Mouse (Mus musculus) forebrain, postnatal 0 days (tissue): Measurements from ENCODE around the gene Vars. TPM values are rescaled to one million over a fixed set of nuclear protein-coding genes. Genes with fewer than 3 reads are reported as not detected.
A peak's percentile ranks its signal among the peaks of the same experiment; 100 is the strongest.
"Not testable (repeated sequence)": the region's sequence is repeated elsewhere in the genome, so short reads cannot be mapped to it uniquely, and the experiment has no call there.

Experiments used
- ATAC-seq: fragments of 200-750 bp; cut with Nextera tagmentation; 2 replicates; pipeline ENCODE4 v1.8.0; 2017; ENCODE audit warnings: mild to moderate bottlenecking, moderate library complexity
- DNase-seq: peaks from one replicate; pipeline ENCODE4 v3.0.0-alpha.2; 2015
- H3K27ac ChIP-seq: fragments of 300-500 bp; sonication (generic); 2 replicates; pipeline ENCODE4 v1.5.1; 2014; ENCODE audit warnings: low read depth, mild to moderate bottlenecking, antibody characterized with exemption, low read length, moderate library complexity, mixed read lengths
- H3K27me3 ChIP-seq: fragments of 300-500 bp; sonication (generic); 2 replicates; pipeline ENCODE4 v1.6.1; 2014; ENCODE audit warnings: mild to moderate bottlenecking, low read length, mixed read lengths; ENCODE audit not compliant: insufficient read depth
- H3K36me3 ChIP-seq: fragments of 300-500 bp; sonication (generic); 2 replicates; pipeline ENCODE4 v1.6.1; 2014; ENCODE audit warnings: mild to moderate bottlenecking, moderate library complexity; ENCODE audit not compliant: insufficient read depth
- H3K4me1 ChIP-seq: fragments of 300-500 bp; sonication (generic); 2 replicates; pipeline ENCODE4 v1.6.1; 2014; ENCODE audit warnings: antibody characterized with exemption; ENCODE audit not compliant: insufficient read depth
- H3K4me2 ChIP-seq: fragments of 300-500 bp; sonication (generic); 2 replicates; pipeline ENCODE4 v1.6.1; 2014; ENCODE audit warnings: low read depth, mild to moderate bottlenecking, moderate library complexity
- H3K4me3 ChIP-seq: fragments of 300-500 bp; sonication (generic); 2 replicates; pipeline ENCODE4 v1.5.1; 2014; ENCODE audit warnings: low read depth, low read length, mixed read lengths
- H3K9ac ChIP-seq: fragments of 300-500 bp; sonication (generic); 2 replicates; pipeline ENCODE4 v1.6.1; 2014; ENCODE audit warnings: mild to moderate bottlenecking
- H3K9me3 ChIP-seq: fragments of 300-500 bp; sonication (generic); 2 replicates; pipeline ENCODE4 v1.6.1; 2016; ENCODE audit warnings: low read length
- CTCF ChIP-seq: sonication (generic); IDR thresholded peaks from 2 replicates; pipeline ENCODE4 v1.5.1; 2016; ENCODE audit warnings: antibody characterized with exemption, control low read depth, low read depth
- WGBS: fragments of 180-500 bp; shearing (Covaris S2); extraction: QIAGEN DNeasy Blood & Tissue Kit; methylation state at CpG from one replicate; pipeline ENCODE4 v1.1.7; 2014; 5-methylcytosine and 5-hydroxymethylcytosine counted together
- polyA plus RNA-seq: library from polyadenylated mRNA; unstranded; fragments of >200 nt; fragmentation: Nextera tagmentation; extraction: Ambion mirVana; gene quantifications from 2 replicates; pipeline ENCODE4 v1.2.1, GENCODE M21; 2015
- total RNA-seq: library from RNA; depleted of rRNA; stranded (reverse); fragments of >200 nt; gene quantifications from 2 replicates; pipeline ENCODE4 v1.2.3, GENCODE M21; 2014

Vars gene
- total and polyA plus RNA-seq, 2 experiments from 2014 or later: 45.4 to 93.4 TPM

- Histone ChIP-seq H3K4me3 (no peak overlapping the region), H3K9ac (no peak overlapping the region), H3K9me3 (no peaks in the 10 kb centered on the region), H3K36me3 (peaks cover 16% of the 10 kb centered on the region), H3K27ac (no peak overlapping the region), H3K4me2 (no peak overlapping the region), H3K27me3 (no peaks in the 10 kb centered on the region), H3K4me1 (peaks cover 6% of the 10 kb centered on the region)
- TF ChIP-seq CTCF: peak; percentile 71
- WGBS: 74% methylated on average over 2 of the region's 2 CpGs
- ATAC-seq (no peak), DNase-seq (peak; percentile 17)
Measured at GRCm38 (mm10) chr17:34984218-34984617, 16.6 kb upstream of the Vars start.

DNA sequence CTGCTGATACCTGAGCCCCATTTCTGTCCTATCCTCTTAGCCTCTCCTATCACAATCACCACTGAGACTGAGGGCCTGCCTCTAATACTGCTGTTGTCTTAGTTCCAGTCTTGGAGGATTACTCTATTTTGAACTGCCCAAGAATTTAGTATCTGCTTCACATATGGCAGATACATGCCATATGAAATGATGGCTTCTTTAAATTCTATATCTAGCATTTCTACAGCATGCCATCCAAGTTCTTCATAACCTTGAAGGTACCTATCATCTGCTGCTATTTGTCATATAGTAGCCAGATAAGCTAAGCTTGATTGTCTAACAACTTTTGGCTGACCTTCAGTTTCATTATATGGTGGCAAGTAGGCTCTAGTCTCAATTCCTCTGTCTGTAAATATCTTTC is 6.0 kb upstream of the Vars start:
- peaks cover 4% of the 10 kb centered on the region; the same call in 1 of the 2 replicates for H3K36me3 ChIP-seq
- no peaks in the 10 kb centered on the region for H3K4me1 ChIP-seq
- TF ChIP-seq CTCF: no peak
- no peak overlapping the region for H3K9ac ChIP-seq
- DNase-seq (no peak), ATAC-seq (no peak)
- H3K27me3 ChIP-seq: no peaks in the 10 kb centered on the region
- no peak overlapping the region for H3K4me2 ChIP-seq
- H3K4me3 ChIP-seq: no peak overlapping the region
- no peaks in the 10 kb centered on the region for H3K9me3 ChIP-seq
- no peak overlapping the region for H3K27ac ChIP-seq

DNA sequence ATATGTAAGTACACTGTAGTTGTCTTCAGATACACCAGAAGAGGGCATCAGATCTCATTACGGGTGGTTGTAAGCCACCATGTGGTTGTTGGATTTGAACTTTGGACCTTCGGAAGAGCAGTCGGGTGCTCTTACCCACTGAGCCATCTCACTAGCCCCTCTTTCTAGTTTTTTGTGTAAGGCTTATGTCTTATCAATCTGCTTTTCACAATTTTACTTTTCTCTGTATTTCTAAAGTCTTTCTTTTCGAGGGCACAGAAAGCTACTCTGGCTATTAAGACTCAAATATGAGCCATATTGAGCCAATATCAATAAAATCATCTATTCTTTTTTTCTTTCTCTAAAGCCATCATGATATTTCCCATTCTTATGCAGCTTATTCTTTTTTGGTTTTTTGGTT is 5.6 kb upstream of the Vars start:
- H3K4me2 ChIP-seq, H3K4me1 ChIP-seq, H3K27me3 ChIP-seq, H3K9ac ChIP-seq, H3K9me3 ChIP-seq, H3K27ac ChIP-seq, H3K4me3 ChIP-seq, ATAC-seq, DNase-seq, H3K36me3 ChIP-seq: not testable (repeated sequence)
- 90% methylated on average over 4 of the region's 4 CpGs for WGBS

DNA sequence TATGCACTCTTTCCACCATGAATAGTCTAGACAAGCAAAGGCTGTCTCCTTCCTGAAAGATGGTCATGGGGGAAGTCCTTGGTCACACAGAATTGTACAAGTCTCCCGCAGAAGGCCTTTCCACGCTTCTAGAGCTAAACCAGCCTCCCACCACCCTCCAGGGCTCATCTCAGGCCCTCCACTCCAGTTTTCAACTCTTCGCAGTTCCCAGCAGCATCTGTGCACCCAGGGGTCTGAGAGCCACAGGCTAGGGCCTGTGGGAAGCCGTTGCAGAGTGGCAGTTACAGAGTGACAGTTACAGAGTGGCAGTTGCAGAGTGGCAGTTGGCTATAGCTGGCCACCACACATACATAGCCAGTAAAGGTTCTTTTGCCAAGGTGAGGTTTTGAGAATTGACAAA is 4.9 kb upstream of the Vars start:
- not testable (repeated sequence) for H3K4me3 ChIP-seq, H3K9me3 ChIP-seq, H3K27me3 ChIP-seq, H3K9ac ChIP-seq, H3K4me1 ChIP-seq, H3K36me3 ChIP-seq, H3K27ac ChIP-seq, H3K4me2 ChIP-seq, DNase-seq, ATAC-seq
- 100% methylated on average over 4 of the region's 4 CpGs for WGBS

DNA sequence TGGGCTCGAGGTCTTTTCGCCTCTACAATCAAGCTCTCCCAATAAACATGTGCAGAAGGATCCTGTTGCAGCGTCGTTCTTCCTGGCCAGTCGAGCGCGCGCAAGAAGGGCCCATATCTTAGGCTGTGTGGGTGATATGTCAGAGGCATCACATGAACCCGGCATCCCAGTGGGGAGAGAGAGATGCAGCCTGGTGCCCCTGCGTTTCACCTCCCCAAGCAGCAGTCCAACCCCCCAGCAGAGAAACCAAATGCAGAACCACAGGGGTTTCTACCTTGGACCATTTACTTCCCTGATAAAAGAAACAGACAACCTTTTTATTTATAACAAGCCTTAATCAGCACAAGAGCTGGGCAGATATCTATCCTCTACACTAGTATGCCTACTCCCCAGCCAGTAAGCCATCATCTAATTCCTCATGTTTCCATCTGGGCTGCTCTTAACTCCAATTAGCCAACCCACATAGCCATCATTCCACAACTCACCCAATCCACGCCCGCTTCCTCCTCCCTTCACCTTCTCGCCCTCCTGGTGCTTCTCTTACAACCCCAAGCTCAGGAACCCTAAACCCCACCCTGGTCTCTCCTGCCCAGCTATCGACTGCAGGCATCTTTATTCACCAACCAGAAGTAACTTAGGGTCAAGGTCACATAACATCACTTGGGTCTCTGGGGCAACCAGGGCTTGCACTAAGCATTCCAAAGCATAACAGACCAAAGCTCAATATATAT is 4.2 kb upstream of the Vars start:
- WGBS: 90% methylated on average over 12 of the region's 14 CpGs
- H3K4me2 ChIP-seq: no peak overlapping the region
- no peaks in the 10 kb centered on the region for H3K27me3 ChIP-seq
- no peak overlapping the region for H3K4me3 ChIP-seq
- H3K36me3 ChIP-seq: no peaks in the 10 kb centered on the region
- H3K27ac ChIP-seq: no peak overlapping the region
- H3K9ac ChIP-seq: no peak overlapping the region
- no peaks in the 10 kb centered on the region for H3K4me1 ChIP-seq
- TF ChIP-seq CTCF: no peak
- ATAC-seq: no peak
- H3K9me3 ChIP-seq: no peaks in the 10 kb centered on the region
- DNase-seq: no peak

- H3K36me3 ChIP-seq: no peaks in the 10 kb centered on the region
- no peaks in the 10 kb centered on the region for H3K27me3 ChIP-seq
- H3K4me2 ChIP-seq: no peak overlapping the region
- no peak overlapping the region for H3K27ac ChIP-seq
- no peak overlapping the region for H3K9ac ChIP-seq
- WGBS: 82% methylated on average over 5 of the region's 5 CpGs
- H3K9me3 ChIP-seq: no peaks in the 10 kb centered on the region
- ATAC-seq (no peak), DNase-seq (no peak)
- no peak for TF ChIP-seq CTCF
- H3K4me3 ChIP-seq: no peak overlapping the region
- H3K4me1 ChIP-seq: no peaks in the 10 kb centered on the region; the same call in 1 of the 2 replicates
Measured at GRCm38 (mm10) chr17:34997142-34997483, 3.7 kb upstream of the Vars start.

GRCm38 (mm10) chr17:34998526-34999430 is 2.0 kb upstream of the Vars start:
- H3K27ac ChIP-seq: no peak overlapping the region
- no peaks in the 10 kb centered on the region for H3K9me3 ChIP-seq
- 97% methylated on average over 15 of the region's 15 CpGs for WGBS
- ATAC-seq (no peak), DNase-seq (no peak)
- H3K4me3 ChIP-seq: no peak overlapping the region
- H3K36me3 ChIP-seq: no peaks in the 10 kb centered on the region
- no peaks in the 10 kb centered on the region for H3K27me3 ChIP-seq
- peaks cover 10% of the 10 kb centered on the region for H3K4me1 ChIP-seq
- TF ChIP-seq CTCF: no peak
- H3K4me2 ChIP-seq: no peak overlapping the region
- H3K9ac ChIP-seq: no peak overlapping the region

- H3K9ac ChIP-seq: peak overlapping the region; percentile 93
- H3K4me2 ChIP-seq: peak overlapping the region; percentile 95
- peaks cover 11% of the 10 kb centered on the region for H3K36me3 ChIP-seq
- H3K4me3 ChIP-seq: peak overlapping the region; percentile 71
- not testable (repeated sequence) for H3K27me3 ChIP-seq, DNase-seq, ATAC-seq, H3K27ac ChIP-seq, H3K9me3 ChIP-seq, H3K4me1 ChIP-seq
- WGBS: 26% methylated on average over 29 of the region's 32 CpGs
Measured at GRCm38 (mm10) chr17:34999871-35000716, 693 bp upstream of the Vars start.
